Mouse (Mus musculus): ENCODE data around the gene Sema6c. TPM values are rescaled to one million over a fixed set of nuclear protein-coding genes. Genes with fewer than 3 reads are reported as not detected.
A peak's percentile ranks its signal among the peaks of the same experiment; 100 is the strongest.

The Sema6c gene
- polyA plus RNA-seq, 1 experiment from 2014 or later = 33.1 TPM

- Histone ChIP-seq H3K4me2 (no peak overlapping the region), H3K9me3 (no peaks in the 10 kb centered on the region), H3K4me3 (no peak overlapping the region), H3K36me3 (replicated peaks) (no peaks in the 10 kb centered on the region), H3K27me3 (replicated peaks) (no peaks in the 10 kb centered on the region), H3K9ac (no peak overlapping the region), H3K4me1 (no peaks in the 10 kb centered on the region), H3K27ac (no peak overlapping the region)
- WGBS = 55% methylated on average over 4 of the region's 4 CpGs
- no peak for ATAC-seq (replicated peaks)
Observed at GRCm38 (mm10) chr3:95153874-95154273, 6.4 kb upstream of the Sema6c start.

- WGBS = 11% methylated on average over 8 of the region's 8 CpGs
- ATAC-seq (replicated peaks) = peak; percentile 5; the same call in 1 of the 2 replicates
Observed at GRCm38 (mm10) chr3:95159511-95159986, 708 bp upstream of the Sema6c start.

GRCm38 (mm10) chr3:95161041-95161551, 839 bp downstream of the Sema6c start:
- 1% methylated on average over 30 of the region's 30 CpGs for WGBS

More at GRCm38 (mm10) chr3:95159511-95159986, 708 bp upstream of the Sema6c start:
- peak overlapping the region; percentile 36 for H3K9ac ChIP-seq
- H3K4me2 ChIP-seq = peak overlapping the region; percentile 81
- peak overlapping the region; percentile 71 for H3K4me3 ChIP-seq
- no peaks in the 10 kb centered on the region for H3K9me3 ChIP-seq
- H3K36me3 ChIP-seq (replicated peaks) = no peaks in the 10 kb centered on the region
- no peaks in the 10 kb centered on the region for H3K27me3 ChIP-seq (replicated peaks)
- peak overlapping the region; percentile 81 for H3K27ac ChIP-seq
- peaks cover 36% of the 10 kb centered on the region for H3K4me1 ChIP-seq

GRCm38 (mm10) chr3:95161618-95162344, 1.5 kb downstream of the Sema6c start:
- Histone ChIP-seq H3K4me2 (peak overlapping the region; percentile 81), H3K9ac (peak overlapping the region; percentile 64), H3K4me1 (peaks cover 38% of the 10 kb centered on the region), H3K27ac (peak overlapping the region; percentile 81), H3K4me3 (peak overlapping the region; percentile 71), H3K27me3 (replicated peaks) (no peaks in the 10 kb centered on the region), H3K36me3 (replicated peaks) (peaks cover 13% of the 10 kb centered on the region), H3K9me3 (no peaks in the 10 kb centered on the region)
- peak; percentile 3; the same call in 1 of the 2 replicates for ATAC-seq (replicated peaks)
- 3% methylated on average over 9 of the region's 9 CpGs for WGBS

More at GRCm38 (mm10) chr3:95161041-95161551, 839 bp downstream of the Sema6c start:
- Histone ChIP-seq H3K9ac (peak overlapping the region; percentile 64), H3K4me3 (peak overlapping the region; percentile 71), H3K4me2 (peak overlapping the region; percentile 81), H3K36me3 (replicated peaks) (peaks cover 10% of the 10 kb centered on the region; the same call in 1 of the 2 replicates), H3K4me1 (peaks cover 38% of the 10 kb centered on the region), H3K27ac (peak overlapping the region; percentile 81), H3K9me3 (no peaks in the 10 kb centered on the region), H3K27me3 (replicated peaks) (no peaks in the 10 kb centered on the region)
- ATAC-seq (replicated peaks) = peak; percentile 34

- ATAC-seq (replicated peaks) = no peak
- 12% methylated on average over 2 of the region's 2 CpGs for WGBS
- peak overlapping the region; percentile 81 for H3K27ac ChIP-seq
- H3K4me1 ChIP-seq = peaks cover 38% of the 10 kb centered on the region
- H3K36me3 ChIP-seq (replicated peaks) = peaks cover 17% of the 10 kb centered on the region
- no peaks in the 10 kb centered on the region for H3K27me3 ChIP-seq (replicated peaks)
- H3K9ac ChIP-seq = peak overlapping the region; percentile 64
- H3K4me3 ChIP-seq = peak overlapping the region; percentile 71
- no peaks in the 10 kb centered on the region for H3K9me3 ChIP-seq
- H3K4me2 ChIP-seq = peak overlapping the region; percentile 81
Observed at GRCm38 (mm10) chr3:95162345-95162628, 2.0 kb downstream of the Sema6c start.

- ATAC-seq (replicated peaks) = no peak
- H3K9ac ChIP-seq = peak overlapping the region; percentile 64
Observed at GRCm38 (mm10) chr3:95163419-95164255, 3.4 kb downstream of the Sema6c start.

GRCm38 (mm10) chr3:95164256-95164550, 3.9 kb downstream of the Sema6c start:
- peaks cover 33% of the 10 kb centered on the region for H3K36me3 ChIP-seq (replicated peaks)
- H3K9ac ChIP-seq = no peak overlapping the region
- H3K4me3 ChIP-seq = no peak overlapping the region
- H3K4me2 ChIP-seq = peak overlapping the region; percentile 81; the same call in 1 of the 2 replicates
- no peaks in the 10 kb centered on the region for H3K9me3 ChIP-seq
- H3K27ac ChIP-seq = no peak overlapping the region
- no peak for ATAC-seq (replicated peaks)
- peaks cover 38% of the 10 kb centered on the region for H3K4me1 ChIP-seq
- WGBS = 88% methylated on average over 3 of the region's 5 CpGs
- peaks cover 8% of the 10 kb centered on the region for H3K27me3 ChIP-seq (replicated peaks)

More at GRCm38 (mm10) chr3:95163419-95164255, 3.4 kb downstream of the Sema6c start:
- Histone ChIP-seq H3K36me3 (replicated peaks) (peaks cover 28% of the 10 kb centered on the region), H3K27ac (peak overlapping the region; percentile 32), H3K27me3 (replicated peaks) (peaks cover 3% of the 10 kb centered on the region; the same call in 1 of the 2 replicates), H3K9me3 (no peaks in the 10 kb centered on the region), H3K4me1 (peaks cover 38% of the 10 kb centered on the region), H3K4me2 (peak overlapping the region; percentile 81), H3K4me3 (peak overlapping the region; percentile 71)
- 52% methylated on average over 11 of the region's 11 CpGs for WGBS

GRCm38 (mm10) chr3:95164840-95165239, 4.6 kb downstream of the Sema6c start:
- Histone ChIP-seq H3K4me3 (no peak overlapping the region), H3K27ac (no peak overlapping the region), H3K4me2 (no peak overlapping the region), H3K4me1 (peaks cover 31% of the 10 kb centered on the region), H3K9ac (no peak overlapping the region), H3K9me3 (no peaks in the 10 kb centered on the region), H3K36me3 (replicated peaks) (peaks cover 40% of the 10 kb centered on the region), H3K27me3 (replicated peaks) (peaks cover 14% of the 10 kb centered on the region)
- ATAC-seq (replicated peaks) = no peak
- 86% methylated on average over 5 of the region's 5 CpGs for WGBS

GRCm38 (mm10) chr3:95169996-95170395, 9.7 kb downstream of the Sema6c start:
- H3K4me3 ChIP-seq = no peak overlapping the region
- no peak overlapping the region for H3K4me2 ChIP-seq
- H3K9ac ChIP-seq = no peak overlapping the region
- H3K27me3 ChIP-seq (replicated peaks) = peaks cover 34% of the 10 kb centered on the region
- no peaks in the 10 kb centered on the region for H3K9me3 ChIP-seq
- no peak overlapping the region for H3K27ac ChIP-seq
- WGBS = 94% methylated on average over 10 of the region's 10 CpGs
- H3K36me3 ChIP-seq (replicated peaks) = peaks cover 66% of the 10 kb centered on the region
- H3K4me1 ChIP-seq = peaks cover 10% of the 10 kb centered on the region
- ATAC-seq (replicated peaks) = no peak

GRCm38 (mm10) chr3:95171105-95171504, 10.8 kb downstream of the Sema6c start:
- Histone ChIP-seq H3K9me3 (no peaks in the 10 kb centered on the region), H3K27me3 (replicated peaks) (peaks cover 34% of the 10 kb centered on the region), H3K27ac (no peak overlapping the region), H3K9ac (no peak overlapping the region), H3K36me3 (replicated peaks) (peaks cover 57% of the 10 kb centered on the region), H3K4me2 (no peak overlapping the region), H3K4me3 (no peak overlapping the region), H3K4me1 (peaks cover 10% of the 10 kb centered on the region)
- 87% methylated on average over 6 of the region's 6 CpGs for WGBS
- no peak for ATAC-seq (replicated peaks)

- peaks cover 34% of the 10 kb centered on the region for H3K27me3 ChIP-seq (replicated peaks)
Observed at GRCm38 (mm10) chr3:95172526-95173255, 12.4 kb downstream of the Sema6c start.

More at GRCm38 (mm10) chr3:95172526-95173255, 12.4 kb downstream of the Sema6c start:
- Histone ChIP-seq H3K4me3 (no peak overlapping the region), H3K9ac (no peak overlapping the region), H3K4me1 (peaks cover 10% of the 10 kb centered on the region), H3K27ac (no peak overlapping the region), H3K9me3 (no peaks in the 10 kb centered on the region), H3K4me2 (no peak overlapping the region), H3K36me3 (replicated peaks) (peaks cover 47% of the 10 kb centered on the region)
- no peak for ATAC-seq (replicated peaks)
- 20% methylated on average over 68 of the region's 84 CpGs for WGBS

Measured in midbrain, embryonic 15.5 days (tissue).